Mouse (Mus musculus): ENCODE measurements at regions not wholly inside any gene's neighbourhood (a gene's known extent, or its start where the extent isn't known, plus 50 kb on each side); places are given as distances from the start of the nearest gene placed in this dataset.

DNA sequence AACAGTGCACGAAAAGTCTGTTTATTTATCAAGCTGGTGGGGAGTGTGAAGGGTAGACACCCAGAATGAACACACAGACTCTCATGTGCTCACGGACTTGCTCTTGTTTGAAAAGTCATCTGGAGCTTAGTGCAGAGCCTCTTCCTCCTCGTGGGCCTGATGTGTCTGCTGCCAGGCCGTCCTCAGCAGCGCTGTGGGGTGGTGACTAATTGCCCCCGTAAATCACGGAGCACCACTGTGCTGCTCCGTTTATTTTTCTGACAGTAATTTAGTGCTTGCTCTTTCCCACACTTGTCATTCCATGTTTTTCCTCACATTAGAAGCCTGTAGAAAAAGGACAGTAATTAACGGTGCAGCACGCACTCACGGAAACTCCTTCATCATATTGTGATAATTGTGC is 51.2 kb upstream of the Gm17304 start:
- H3K4me3 ChIP-seq (replicated peaks), result no peak overlapping the region
- H3K9me3 ChIP-seq (replicated peaks), result no peaks in the 10 kb centered on the region
- no peak overlapping the region for H3K9ac ChIP-seq
- H3K4me1 ChIP-seq (replicated peaks), result no peaks in the 10 kb centered on the region; the same call in 1 of the 2 replicates
- ATAC-seq (ENCODE audit: low read depth) (no peak), DNase-seq (no peak)
- H3K27ac ChIP-seq, result no peak overlapping the region
- no peak overlapping the region for H3K4me2 ChIP-seq
- 44% methylated on average over 11 of the region's 11 CpGs for WGBS (ENCODE audit: insufficient replicate concordance)
- peaks cover 60% of the 10 kb centered on the region for H3K27me3 ChIP-seq
- no peaks in the 10 kb centered on the region for H3K36me3 ChIP-seq

DNA sequence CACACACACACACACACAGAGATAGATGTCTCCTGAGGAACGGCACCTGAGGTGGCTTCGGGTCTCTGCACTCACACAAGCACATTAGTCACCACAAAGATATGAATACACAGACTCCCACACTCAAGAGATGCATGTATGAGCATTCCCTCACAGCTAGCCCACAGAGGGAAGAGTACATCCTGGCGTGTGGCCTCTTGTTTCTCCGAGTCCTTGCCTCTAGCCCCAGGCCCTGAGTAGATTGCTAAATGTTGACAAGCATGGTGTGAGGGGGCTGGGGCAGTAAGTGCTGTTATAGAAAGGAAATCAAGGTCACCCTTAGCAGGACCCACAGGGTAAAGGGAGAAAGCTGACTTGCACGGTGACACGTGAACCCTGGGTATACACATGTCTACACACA is 69.6 kb upstream of the Gm17304 start:
- Histone ChIP-seq H3K4me3 (replicated peaks) (no peak overlapping the region), H3K4me2 (no peak overlapping the region), H3K27ac (no peak overlapping the region), H3K4me1 (replicated peaks) (no peaks in the 10 kb centered on the region), H3K36me3 (no peaks in the 10 kb centered on the region), H3K9ac (no peak overlapping the region), H3K9me3 (replicated peaks) (no peaks in the 10 kb centered on the region), H3K27me3 (no peaks in the 10 kb centered on the region)
- ATAC-seq (ENCODE audit: low read depth) (no peak), DNase-seq (no peak)
- 59% methylated on average over 6 of the region's 6 CpGs for WGBS (ENCODE audit: insufficient replicate concordance)

DNA sequence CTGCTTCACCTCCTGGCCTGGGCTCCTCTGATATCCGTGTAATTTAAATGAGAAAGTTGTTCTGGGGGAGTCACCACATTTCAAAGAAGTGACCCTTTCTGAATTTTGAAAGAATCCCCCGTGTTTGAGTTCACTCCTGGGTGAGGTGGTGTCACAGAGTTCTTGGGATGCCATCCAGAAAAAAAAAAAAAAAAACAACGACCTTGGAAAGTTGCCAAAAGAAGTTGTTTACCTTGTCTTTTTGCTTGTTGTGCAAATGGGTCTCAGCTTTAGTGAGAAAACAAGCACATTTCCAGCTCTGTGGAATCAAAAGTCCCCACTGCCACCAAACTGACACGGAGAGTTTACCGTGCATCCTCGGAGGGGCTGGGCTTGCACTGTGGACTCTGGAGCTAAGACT is 71.7 kb upstream of the Gm17304 start:
- WGBS (ENCODE audit: insufficient replicate concordance), result 28% methylated on average over 6 of the region's 6 CpGs
- Histone ChIP-seq H3K4me1 (replicated peaks) (no peaks in the 10 kb centered on the region), H3K36me3 (no peaks in the 10 kb centered on the region), H3K4me3 (replicated peaks) (no peak overlapping the region), H3K4me2 (no peak overlapping the region), H3K27me3 (no peaks in the 10 kb centered on the region), H3K9me3 (replicated peaks) (no peaks in the 10 kb centered on the region), H3K9ac (no peak overlapping the region), H3K27ac (no peak overlapping the region)
- ATAC-seq (ENCODE audit: low read depth), result no peak
- no peak for DNase-seq

DNA sequence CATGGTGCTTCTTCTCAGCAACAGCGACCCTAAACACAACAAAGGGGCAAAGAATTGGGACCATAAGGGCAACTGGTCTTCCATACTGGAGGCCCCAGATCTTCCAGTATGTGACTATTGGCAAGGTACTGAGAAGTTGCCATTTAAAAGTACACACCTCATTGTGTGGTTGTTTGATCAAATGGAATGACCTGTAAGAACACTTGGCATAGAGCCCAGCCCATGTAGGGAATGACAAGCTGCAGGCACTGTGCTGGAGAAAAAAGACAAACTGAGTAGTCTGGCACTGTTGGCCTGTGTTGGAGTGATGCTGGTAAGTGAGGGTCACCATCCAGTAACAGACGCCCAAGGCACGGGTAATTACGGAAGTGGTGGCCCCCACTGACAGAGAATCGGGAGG is 72.8 kb upstream of the Gm17304 start:
- Histone ChIP-seq H3K9ac (no peak overlapping the region), H3K9me3 (replicated peaks) (no peaks in the 10 kb centered on the region), H3K27ac (no peak overlapping the region), H3K27me3 (no peaks in the 10 kb centered on the region), H3K4me3 (replicated peaks) (no peak overlapping the region), H3K4me1 (replicated peaks) (no peaks in the 10 kb centered on the region), H3K36me3 (no peaks in the 10 kb centered on the region), H3K4me2 (no peak overlapping the region)
- ATAC-seq (ENCODE audit: low read depth) (no peak), DNase-seq (no peak)
- WGBS (ENCODE audit: insufficient replicate concordance), result 67% methylated on average over 5 of the region's 5 CpGs

DNA sequence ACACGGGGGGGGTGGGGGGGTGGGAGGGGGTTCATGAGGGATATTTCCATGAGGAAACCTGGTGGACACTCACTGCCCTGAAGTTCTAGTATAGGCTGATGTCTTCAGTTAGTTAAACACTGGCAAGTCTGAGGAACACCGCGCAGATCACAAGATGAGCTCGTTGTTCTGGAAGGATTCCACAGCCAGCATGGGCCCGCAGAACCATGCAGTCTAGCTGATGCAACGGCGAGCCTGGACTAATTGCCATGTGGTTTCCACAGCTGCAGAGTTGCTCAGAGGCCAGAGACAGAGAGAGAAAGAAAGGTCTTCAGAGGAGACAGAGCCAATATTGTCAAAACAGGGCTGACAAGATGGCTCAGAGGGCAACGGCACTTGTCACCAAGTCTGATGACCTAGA is 70.8 kb upstream of the Barhl2 start:
- DNase-seq (no peak), ATAC-seq (ENCODE audit: low read depth) (no peak)
- Histone ChIP-seq H3K9ac (no peak overlapping the region), H3K36me3 (no peaks in the 10 kb centered on the region), H3K27ac (no peak overlapping the region), H3K4me2 (no peak overlapping the region), H3K4me3 (replicated peaks) (no peak overlapping the region), H3K4me1 (replicated peaks) (no peaks in the 10 kb centered on the region), H3K27me3 (no peaks in the 10 kb centered on the region), H3K9me3 (replicated peaks) (no peaks in the 10 kb centered on the region)
- 77% methylated on average over 8 of the region's 8 CpGs for WGBS (ENCODE audit: insufficient replicate concordance)

DNA sequence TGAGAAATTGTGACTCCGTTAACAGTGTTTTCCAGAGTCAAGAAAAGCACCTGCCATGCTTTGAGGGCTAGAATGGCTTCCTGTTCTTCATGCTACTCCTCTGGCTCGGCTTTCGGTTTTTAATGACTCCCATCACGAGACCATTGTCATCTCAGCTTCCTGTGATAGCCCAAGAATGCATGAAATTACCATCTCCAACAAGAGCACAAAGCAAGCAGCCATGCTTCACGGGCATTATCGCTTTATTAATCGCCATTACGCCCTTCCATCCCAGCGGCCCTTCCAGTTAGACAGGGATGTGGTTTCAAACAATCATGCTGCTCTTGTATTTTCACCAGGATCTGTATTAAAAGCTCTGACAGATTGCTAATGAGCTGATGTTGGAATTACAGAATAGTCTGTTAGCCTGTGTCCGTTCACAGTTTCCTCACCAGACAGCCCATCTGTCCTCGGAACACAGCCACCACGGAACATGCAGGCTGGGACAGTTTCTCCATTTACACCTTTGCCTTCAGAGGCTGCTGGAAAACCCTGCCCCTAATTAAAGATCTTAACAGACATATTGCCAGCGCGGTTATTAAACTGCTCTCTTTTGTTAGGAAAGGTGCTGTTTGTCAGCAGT is 69.5 kb upstream of the Barhl2 start:
- 63% methylated on average over 14 of the region's 14 CpGs for WGBS (ENCODE audit: insufficient replicate concordance)
- no peak for ATAC-seq (ENCODE audit: low read depth)
- H3K4me1 ChIP-seq (replicated peaks), result no peaks in the 10 kb centered on the region
- no peaks in the 10 kb centered on the region for H3K36me3 ChIP-seq
- no peak overlapping the region for H3K4me3 ChIP-seq (replicated peaks)
- H3K4me2 ChIP-seq, result no peak overlapping the region
- no peaks in the 10 kb centered on the region for H3K9me3 ChIP-seq (replicated peaks)
- no peak for DNase-seq
- no peak overlapping the region for H3K27ac ChIP-seq
- H3K9ac ChIP-seq, result no peak overlapping the region
- no peaks in the 10 kb centered on the region for H3K27me3 ChIP-seq

DNA sequence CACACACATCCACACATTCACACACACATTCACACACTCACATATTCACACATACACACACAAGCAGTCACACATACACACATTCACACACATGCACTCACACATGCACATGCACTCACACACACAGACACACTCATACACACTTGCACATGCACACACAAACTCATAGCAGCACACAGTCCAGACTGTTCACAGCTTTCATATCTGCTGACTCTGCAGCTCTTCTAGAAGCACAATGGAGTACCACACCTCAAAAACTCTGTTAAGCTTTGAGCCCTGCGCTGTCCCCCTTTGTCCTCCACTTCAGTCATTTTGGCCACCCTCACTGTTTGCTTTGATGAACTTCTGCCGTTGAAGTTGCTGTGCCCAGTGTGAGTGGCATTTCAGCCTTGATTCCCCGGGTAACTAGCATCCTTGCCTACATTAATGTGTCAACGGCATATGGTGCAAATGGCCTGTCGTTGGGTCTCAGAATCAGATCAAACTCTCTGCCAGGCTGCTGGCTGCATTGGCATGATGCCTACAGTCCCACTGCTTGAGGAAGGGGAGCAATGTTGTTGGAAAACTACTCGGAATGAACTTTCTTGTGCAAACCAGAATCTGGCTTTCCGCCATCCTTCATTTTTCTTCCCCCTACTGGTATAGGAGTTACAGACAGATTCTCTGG is 54.6 kb upstream of the Barhl2 start:
- no peaks in the 10 kb centered on the region for H3K9me3 ChIP-seq (replicated peaks)
- WGBS (ENCODE audit: insufficient replicate concordance), result 64% methylated on average over 7 of the region's 7 CpGs
- no peaks in the 10 kb centered on the region for H3K36me3 ChIP-seq
- no peak overlapping the region for H3K4me2 ChIP-seq
- H3K4me1 ChIP-seq (replicated peaks), result no peaks in the 10 kb centered on the region
- DNase-seq (no peak), ATAC-seq (ENCODE audit: low read depth) (no peak)
- no peak overlapping the region for H3K27ac ChIP-seq
- no peaks in the 10 kb centered on the region for H3K27me3 ChIP-seq
- no peak overlapping the region for H3K9ac ChIP-seq
- H3K4me3 ChIP-seq (replicated peaks), result no peak overlapping the region

DNA sequence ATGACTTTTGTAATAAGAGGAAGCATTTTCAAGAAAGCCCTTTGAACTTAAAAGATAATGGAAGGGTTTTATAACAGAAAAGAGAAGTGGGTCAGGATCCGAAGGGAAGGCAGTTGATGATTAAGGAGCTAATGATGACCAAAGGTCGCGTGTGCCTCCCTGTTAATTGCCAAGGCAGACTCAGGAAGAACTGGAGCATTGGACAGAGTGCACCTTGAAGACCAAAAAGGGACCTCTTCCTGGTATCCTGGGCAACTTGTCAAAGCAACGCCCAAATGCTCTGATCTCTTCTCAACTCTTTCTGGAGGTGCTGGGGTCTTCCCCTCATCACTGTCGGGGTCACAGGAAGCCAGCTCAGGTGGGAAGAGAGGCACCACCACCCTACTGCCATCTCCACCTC is 49.9 kb upstream of the Barhl2 start:
- WGBS (ENCODE audit: insufficient replicate concordance), result 56% methylated on average over 5 of the region's 5 CpGs
- H3K4me1 ChIP-seq (replicated peaks), result no peaks in the 10 kb centered on the region

More for the DNA sequence above, 49.9 kb upstream of the Barhl2 start:
- no peak overlapping the region for H3K4me2 ChIP-seq
- ATAC-seq (ENCODE audit: low read depth), result no peak
- no peak overlapping the region for H3K4me3 ChIP-seq (replicated peaks)
- no peak for DNase-seq
- H3K9ac ChIP-seq, result no peak overlapping the region
- no peaks in the 10 kb centered on the region for H3K9me3 ChIP-seq (replicated peaks)
- no peaks in the 10 kb centered on the region for H3K27me3 ChIP-seq
- no peak overlapping the region for H3K27ac ChIP-seq
- no peaks in the 10 kb centered on the region for H3K36me3 ChIP-seq
